Mouse (Mus musculus) liver, embryonic 15.5 days (tissue): Measurements from ENCODE around the gene Agr2. TPM values are rescaled to one million over a fixed set of nuclear protein-coding genes. Genes with fewer than 3 reads are reported as not detected.
A peak's percentile ranks its signal among the peaks of the same experiment; 100 is the strongest.

Source experiments
- ATAC-seq: fragments of 200-750 bp; cut with Nextera tagmentation; 2 replicates; pipeline ENCODE4 v1.8.0; 2017; ENCODE audit warnings: moderate number of reproducible peaks, mild to moderate bottlenecking, moderate library complexity; ENCODE audit not compliant: insufficient read depth
- H3K27ac ChIP-seq: fragments of 300-500 bp; sonication (generic); replicated peaks from 2 replicates; pipeline ENCODE4 v1.5.1; 2015; ENCODE audit warnings: mild to moderate bottlenecking, inconsistent platforms
- H3K27me3 ChIP-seq: fragments of 300-500 bp; sonication (generic); 2 replicates; pipeline ENCODE4 v1.6.1; 2015; ENCODE audit warnings: mild to moderate bottlenecking, inconsistent platforms
- H3K36me3 ChIP-seq: fragments of 300-500 bp; sonication (generic); replicated peaks from 2 replicates; pipeline ENCODE4 v1.6.1; 2015; ENCODE audit warnings: moderate library complexity, mild to moderate bottlenecking, inconsistent platforms
- H3K4me1 ChIP-seq: fragments of 300-500 bp; sonication (generic); replicated peaks from 2 replicates; pipeline ENCODE4 v1.6.1; 2015; ENCODE audit warnings: inconsistent platforms
- H3K4me2 ChIP-seq: fragments of 300-500 bp; sonication (generic); 2 replicates; pipeline ENCODE4 v1.6.1; 2015; ENCODE audit warnings: moderate library complexity, mild to moderate bottlenecking, inconsistent platforms
- H3K4me3 ChIP-seq: fragments of 300-500 bp; sonication (generic); replicated peaks from 2 replicates; pipeline ENCODE4 v1.5.1; 2015; ENCODE audit warnings: mild to moderate bottlenecking, inconsistent platforms
- H3K9ac ChIP-seq: fragments of 300-500 bp; sonication (generic); 2 replicates; pipeline ENCODE4 v1.6.1; 2015; ENCODE audit warnings: moderate library complexity, mild to moderate bottlenecking, inconsistent platforms
- H3K9me3 ChIP-seq: fragments of 300-500 bp; sonication (generic); replicated peaks from 2 replicates; pipeline ENCODE4 v1.6.1; 2016; ENCODE audit warnings: inconsistent platforms
- WGBS: fragments of 180-500 bp; shearing (Covaris S2); methylation state at CpG from one replicate; pipeline ENCODE4 v1.1.7; 2015; ENCODE audit warnings: mixed read lengths; ENCODE audit not compliant: insufficient replicate concordance; 5-methylcytosine and 5-hydroxymethylcytosine counted together
- polyA plus RNA-seq: library from polyadenylated mRNA; unstranded; fragments of >200 nt; fragmentation: Nextera tagmentation; extraction: Ambion mirVana; gene quantifications from 2 replicates; pipeline ENCODE4 v1.2.1, GENCODE M21; 2015

Gene Agr2
- 0.23 and 0.25 TPM in 2 replicates for polyA plus RNA-seq

DNA sequence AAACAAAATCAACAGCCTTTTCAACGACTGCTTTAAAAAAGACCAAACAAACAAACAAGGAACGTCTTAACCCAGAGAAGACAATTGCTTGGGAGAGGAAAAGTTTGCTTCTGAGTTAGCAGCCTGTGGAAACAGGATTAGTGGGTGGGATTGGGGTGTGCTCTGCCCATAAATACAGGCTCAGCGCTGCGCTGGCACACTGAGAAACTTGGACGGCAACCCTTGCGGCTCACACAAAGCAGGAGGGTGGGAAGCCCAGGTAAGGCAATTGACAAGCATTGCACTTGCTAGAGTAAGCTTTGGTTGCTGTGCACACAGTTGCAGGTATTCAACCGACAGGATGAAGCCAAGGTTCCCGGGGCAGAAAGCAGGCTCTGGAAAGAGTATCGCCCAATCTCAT, at the start of gene Agr2:
TSS of gene Agr2 (plus strand) at position 197 of the 400 bp plus-strand sequence.
- Histone ChIP-seq H3K36me3 (no peaks in the 10 kb centered on the region), H3K4me1 (no peaks in the 10 kb centered on the region), H3K27ac (no peak within 1 kb of the TSS), H3K4me2 (no peak within 1 kb of the TSS), H3K4me3 (no peak within 1 kb of the TSS), H3K27me3 (no peaks in the 10 kb centered on the region), H3K9ac (no peak within 1 kb of the TSS), H3K9me3 (no peaks in the 10 kb centered on the region)
- ATAC-seq, result no peak
- 60% methylated on average over 9 of the region's 9 CpGs for WGBS

DNA sequence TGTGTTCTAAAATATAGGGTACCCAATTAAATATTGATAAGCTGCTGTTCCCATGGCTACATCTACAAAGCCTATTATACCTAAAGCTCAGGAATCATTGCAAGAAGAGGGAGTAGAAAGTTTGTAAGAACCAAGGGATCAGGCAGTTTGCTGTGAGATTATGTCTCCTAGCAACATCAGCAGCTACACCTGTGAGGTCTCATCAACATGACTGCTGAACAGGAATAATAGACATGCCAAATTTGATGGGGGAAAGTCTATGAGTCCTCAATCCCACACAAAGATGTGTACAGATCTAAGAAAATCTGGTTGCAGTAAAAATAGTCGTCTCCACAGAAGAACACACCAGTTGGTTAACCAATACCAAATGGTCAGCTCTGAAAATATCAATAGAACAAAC, 41.0 kb upstream of the Agr2 start:
- 49% methylated on average over 1 of the region's 1 CpGs for WGBS
- Histone ChIP-seq H3K4me1 (no peaks in the 10 kb centered on the region), H3K9ac (no peak overlapping the region), H3K4me3 (no peak overlapping the region), H3K27me3 (no peaks in the 10 kb centered on the region), H3K4me2 (no peak overlapping the region), H3K27ac (no peak overlapping the region), H3K36me3 (no peaks in the 10 kb centered on the region), H3K9me3 (no peaks in the 10 kb centered on the region)
- ATAC-seq, result no peak

DNA sequence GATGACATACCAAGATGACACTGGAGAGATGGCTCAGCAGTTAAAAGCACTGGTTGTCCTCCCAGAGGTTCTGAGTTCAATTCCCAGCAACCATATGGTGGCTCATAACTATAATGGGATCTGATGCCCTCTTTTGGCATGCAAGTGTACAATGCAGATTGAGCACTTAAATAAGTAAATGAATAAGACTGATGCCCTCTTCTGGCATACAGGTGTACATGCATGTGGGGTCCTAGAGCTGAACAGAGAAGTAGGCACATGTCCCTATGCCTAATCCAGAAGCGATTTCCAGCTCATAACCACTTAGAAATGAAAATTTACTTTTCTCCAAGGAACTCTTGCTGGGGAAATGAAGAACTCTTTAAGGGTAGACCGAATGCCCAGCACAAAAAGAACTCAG, 35.5 kb upstream of the Agr2 start:
- no peaks in the 10 kb centered on the region for H3K36me3 ChIP-seq
- no peak overlapping the region for H3K4me3 ChIP-seq
- H3K4me1 ChIP-seq, result no peaks in the 10 kb centered on the region
- no peak overlapping the region for H3K9ac ChIP-seq
- no peaks in the 10 kb centered on the region for H3K27me3 ChIP-seq
- ATAC-seq, result no peak
- no peak overlapping the region for H3K4me2 ChIP-seq
- no peaks in the 10 kb centered on the region for H3K9me3 ChIP-seq
- H3K27ac ChIP-seq, result no peak overlapping the region
- WGBS, result 37% methylated on average over 2 of the region's 2 CpGs

DNA sequence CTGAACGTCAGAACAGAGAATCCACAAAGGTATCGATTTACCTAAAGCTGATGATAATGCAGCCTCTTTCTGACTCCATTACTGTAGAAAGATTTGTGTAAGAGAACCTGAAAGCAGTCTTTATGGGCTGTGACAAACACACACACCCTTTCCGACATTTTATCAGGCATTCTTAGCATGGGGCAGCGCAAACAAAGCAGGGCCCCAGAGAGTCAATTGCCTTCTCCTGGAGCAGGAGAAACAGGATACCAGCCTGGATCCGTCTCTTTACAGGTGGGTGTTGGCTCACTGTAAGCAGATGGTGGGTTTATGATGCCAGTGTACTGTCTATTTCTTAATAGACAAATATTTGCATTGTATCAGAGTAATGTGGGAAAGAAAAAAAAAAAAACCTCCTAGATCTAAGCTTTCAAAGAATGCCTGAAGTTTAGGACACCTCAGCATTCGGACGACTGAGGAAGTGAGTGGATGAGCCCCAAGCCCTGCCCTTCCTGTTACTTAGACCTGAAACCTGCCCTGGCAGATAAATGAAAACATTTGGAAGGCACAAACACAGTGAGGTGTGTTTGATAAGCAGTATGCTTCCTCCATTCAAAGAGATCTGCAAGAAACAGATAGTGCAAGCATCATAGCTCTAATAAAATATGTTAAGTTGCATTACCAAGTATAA, 26.5 kb upstream of the Agr2 start:
- ATAC-seq, result peak; percentile 52; the same call in 1 of the 2 replicates
- H3K27ac ChIP-seq, result no peak overlapping the region
- WGBS, result 31% methylated on average over 7 of the region's 7 CpGs
- no peak overlapping the region for H3K9ac ChIP-seq
- no peak overlapping the region; the same call in 1 of the 2 replicates for H3K4me2 ChIP-seq
- no peak overlapping the region for H3K4me3 ChIP-seq
- no peaks in the 10 kb centered on the region for H3K9me3 ChIP-seq
- no peaks in the 10 kb centered on the region for H3K27me3 ChIP-seq
- H3K36me3 ChIP-seq, result no peaks in the 10 kb centered on the region
- peaks cover 7% of the 10 kb centered on the region for H3K4me1 ChIP-seq

DNA sequence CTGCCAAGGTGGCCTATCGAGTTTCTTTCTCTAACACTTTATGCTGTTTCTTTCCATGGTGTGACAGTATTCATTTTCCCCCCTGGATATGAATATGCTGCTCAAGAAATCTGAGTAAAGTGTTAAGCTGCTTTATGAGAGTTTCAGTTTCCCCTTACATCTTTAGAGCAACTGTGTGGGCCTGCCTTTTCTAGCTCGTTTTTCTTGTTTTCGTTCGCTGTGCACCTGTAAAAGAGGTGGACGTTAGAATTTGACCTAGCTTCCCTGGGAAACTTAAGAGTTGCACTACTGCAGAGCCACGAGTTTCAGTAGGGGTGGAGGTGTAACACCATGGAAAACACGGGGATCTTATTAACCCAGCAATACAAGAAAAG, 26.0 kb upstream of the Agr2 start:
- H3K4me1 ChIP-seq, result peaks cover 7% of the 10 kb centered on the region
- no peak overlapping the region for H3K4me2 ChIP-seq
- no peak overlapping the region for H3K27ac ChIP-seq
- WGBS, result 45% methylated on average over 7 of the region's 7 CpGs
- no peaks in the 10 kb centered on the region for H3K36me3 ChIP-seq
- no peaks in the 10 kb centered on the region for H3K27me3 ChIP-seq
- H3K9ac ChIP-seq, result no peak overlapping the region
- no peaks in the 10 kb centered on the region for H3K9me3 ChIP-seq
- no peak overlapping the region for H3K4me3 ChIP-seq
- no peak for ATAC-seq

DNA sequence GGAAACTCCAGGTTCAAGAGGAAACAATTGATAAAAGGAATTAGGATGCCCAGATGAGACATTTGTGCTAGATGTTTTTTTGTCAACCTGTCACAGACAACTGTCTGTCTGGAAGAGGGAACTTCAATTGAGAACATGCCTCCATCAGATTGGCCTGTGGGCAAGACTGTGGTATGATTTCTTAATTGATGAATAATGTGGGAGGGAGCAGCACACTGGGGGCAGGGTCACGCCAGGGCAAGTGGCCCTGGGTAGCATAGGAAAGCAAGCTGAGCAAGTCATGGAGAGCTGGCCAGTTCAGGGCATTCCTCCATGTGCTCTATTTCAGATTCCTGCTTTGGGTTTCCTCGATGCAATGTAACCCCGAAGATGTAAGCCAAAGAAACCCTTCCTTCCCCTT, 16.8 kb upstream of the Agr2 start:
- no peaks in the 10 kb centered on the region for H3K9me3 ChIP-seq
- H3K27ac ChIP-seq, result no peak overlapping the region
- no peak overlapping the region for H3K9ac ChIP-seq
- H3K4me1 ChIP-seq, result no peaks in the 10 kb centered on the region
- no peaks in the 10 kb centered on the region for H3K36me3 ChIP-seq
- no peak overlapping the region for H3K4me3 ChIP-seq
- H3K4me2 ChIP-seq, result no peak overlapping the region
- 22% methylated on average over 3 of the region's 3 CpGs for WGBS
- no peak for ATAC-seq
- no peaks in the 10 kb centered on the region for H3K27me3 ChIP-seq

DNA sequence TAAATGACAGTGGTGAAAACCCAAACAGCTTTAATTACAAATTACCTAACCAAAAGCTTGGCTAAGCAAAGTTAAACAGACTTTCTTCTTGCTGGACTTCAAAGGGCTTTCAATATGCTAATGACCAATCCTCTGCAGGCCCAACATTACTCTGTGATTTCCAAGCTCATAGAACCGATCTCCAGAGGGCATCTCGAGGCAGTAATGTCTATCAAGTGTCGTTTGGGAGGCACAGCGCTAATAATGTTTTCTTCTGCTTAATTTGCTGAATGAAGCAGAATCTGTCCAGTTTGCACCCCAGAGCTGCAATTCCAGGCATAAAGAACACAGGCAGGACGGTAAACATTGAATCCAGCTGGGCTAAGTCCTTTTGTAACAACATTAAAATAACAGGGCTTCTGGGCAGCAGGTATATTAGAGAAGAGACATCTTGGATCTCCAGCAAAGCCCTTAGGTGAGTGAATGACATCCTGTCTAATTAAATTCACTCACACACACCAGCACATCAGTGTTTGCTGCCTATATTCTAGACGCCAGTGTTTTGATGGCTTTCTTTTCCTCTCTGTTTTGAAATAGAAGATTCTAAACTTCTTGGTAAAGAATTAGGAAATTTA, 15.0 kb upstream of the Agr2 start:
- Histone ChIP-seq H3K4me1 (peaks cover 6% of the 10 kb centered on the region), H3K9ac (no peak overlapping the region), H3K9me3 (no peaks in the 10 kb centered on the region), H3K36me3 (no peaks in the 10 kb centered on the region), H3K27me3 (no peaks in the 10 kb centered on the region), H3K27ac (no peak overlapping the region), H3K4me2 (no peak overlapping the region), H3K4me3 (no peak overlapping the region)
- WGBS, result 38% methylated on average over 6 of the region's 6 CpGs
- no peak for ATAC-seq

DNA sequence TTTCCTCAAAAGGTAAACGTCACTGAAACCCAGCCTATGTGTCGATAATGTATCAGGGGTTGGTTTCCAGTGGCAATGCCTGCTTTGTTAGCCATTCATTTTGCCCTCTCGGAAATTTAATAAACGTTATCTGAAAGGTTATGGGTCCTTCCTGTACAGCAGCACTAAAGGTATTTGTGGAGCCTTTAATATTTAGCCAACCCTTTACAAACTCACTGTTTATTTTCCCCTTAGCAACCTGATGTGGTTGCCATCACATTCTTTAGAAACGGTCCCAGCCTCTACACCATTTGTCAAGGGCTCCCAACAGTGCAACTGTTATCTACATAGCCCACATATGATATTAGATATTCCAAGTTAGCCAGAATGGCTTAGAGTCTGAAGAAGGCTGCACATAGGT, 13.1 kb upstream of the Agr2 start:
- Histone ChIP-seq H3K9ac (no peak overlapping the region), H3K27ac (no peak overlapping the region), H3K27me3 (no peaks in the 10 kb centered on the region), H3K4me2 (no peak overlapping the region), H3K9me3 (no peaks in the 10 kb centered on the region), H3K4me1 (peaks cover 6% of the 10 kb centered on the region), H3K4me3 (no peak overlapping the region), H3K36me3 (no peaks in the 10 kb centered on the region)
- ATAC-seq, result no peak
- 58% methylated on average over 5 of the region's 5 CpGs for WGBS

DNA sequence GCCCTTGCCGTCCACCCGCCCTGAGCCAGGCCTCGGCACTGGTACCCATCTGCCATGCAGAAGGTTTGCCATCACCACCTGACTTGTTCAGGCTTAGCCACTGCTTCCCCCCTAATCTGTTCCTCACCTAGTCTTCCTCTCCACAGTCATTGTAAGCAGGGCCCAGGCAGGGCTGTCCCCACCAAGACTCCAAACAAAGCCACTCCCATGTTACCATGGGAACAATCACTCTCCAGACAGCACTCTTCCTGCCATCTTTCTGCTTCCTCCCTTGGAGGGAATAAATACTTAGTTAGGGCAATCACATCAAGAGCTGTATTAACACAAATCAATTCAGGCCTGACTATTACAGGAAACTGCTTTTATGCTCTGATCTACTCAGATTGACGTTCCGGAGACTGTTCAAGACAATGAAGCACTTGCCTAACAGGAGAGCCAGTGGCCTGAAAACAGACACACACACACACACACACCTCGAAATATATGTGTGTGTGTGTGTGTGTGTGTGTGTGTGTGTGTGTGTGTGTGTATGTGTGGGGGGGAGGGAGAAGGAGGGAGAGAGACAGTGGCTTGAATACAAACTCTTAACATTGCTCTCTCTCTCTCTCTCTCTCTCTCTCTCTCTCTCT, 10.9 kb upstream of the Agr2 start:
- WGBS, result 5% methylated on average over 6 of the region's 6 CpGs
- no peaks in the 10 kb centered on the region for H3K27me3 ChIP-seq
- H3K4me3 ChIP-seq, result no peak overlapping the region
- H3K4me1 ChIP-seq, result peaks cover 6% of the 10 kb centered on the region
- H3K27ac ChIP-seq, result no peak overlapping the region
- H3K36me3 ChIP-seq, result no peaks in the 10 kb centered on the region
- H3K9ac ChIP-seq, result no peak overlapping the region
- peak; percentile 52 for ATAC-seq
- no peaks in the 10 kb centered on the region for H3K9me3 ChIP-seq
- H3K4me2 ChIP-seq, result no peak overlapping the region

DNA sequence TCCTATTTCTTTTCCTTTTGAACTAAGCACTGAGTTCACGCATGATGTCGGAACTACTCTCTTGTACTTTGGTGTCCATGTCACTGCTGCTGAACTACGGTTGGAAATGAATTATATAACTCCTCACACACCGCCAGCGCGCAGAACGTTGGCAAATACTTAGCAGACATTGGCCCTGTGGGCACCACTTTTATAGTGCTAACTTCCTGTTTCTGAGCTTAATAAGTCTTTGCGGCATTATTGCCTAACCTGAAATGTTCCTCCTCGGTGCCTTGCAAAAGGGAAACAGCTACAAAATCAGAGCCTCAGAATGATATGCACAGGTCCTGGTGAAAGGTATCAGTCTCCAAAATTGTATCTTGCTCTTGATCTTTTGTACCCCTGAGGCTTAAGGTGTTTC, 9.2 kb upstream of the Agr2 start:
- WGBS, result 47% methylated on average over 9 of the region's 9 CpGs
- no peak overlapping the region for H3K4me2 ChIP-seq
- ATAC-seq, result no peak

DNA sequence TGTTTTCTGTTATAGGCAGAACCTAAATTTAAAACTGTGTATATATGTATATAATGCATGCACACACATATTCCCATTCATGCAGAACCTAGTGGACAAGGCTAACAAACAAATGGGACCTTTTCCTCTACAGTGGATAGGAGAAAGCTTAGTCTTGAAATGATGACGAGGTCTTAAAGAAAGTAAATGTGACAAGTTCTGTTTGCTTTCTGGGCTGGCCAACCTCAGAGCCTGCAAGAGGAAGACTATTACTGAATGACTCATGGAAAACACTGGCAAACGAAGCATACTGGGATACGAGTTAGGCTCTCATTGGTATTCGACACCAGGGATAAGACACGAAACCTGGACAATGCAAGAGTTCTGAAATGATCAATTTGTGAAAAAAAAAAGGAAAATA, 8.0 kb upstream of the Agr2 start:
- Histone ChIP-seq H3K36me3 (no peaks in the 10 kb centered on the region), H3K9ac (no peak overlapping the region), H3K27me3 (no peaks in the 10 kb centered on the region), H3K4me3 (no peak overlapping the region), H3K27ac (no peak overlapping the region), H3K9me3 (no peaks in the 10 kb centered on the region), H3K4me1 (peaks cover 6% of the 10 kb centered on the region), H3K4me2 (no peak overlapping the region)
- no peak for ATAC-seq
- 61% methylated on average over 5 of the region's 5 CpGs for WGBS

More for the DNA sequence above, 9.2 kb upstream of the Agr2 start:
- no peak overlapping the region for H3K27ac ChIP-seq
- no peak overlapping the region for H3K4me3 ChIP-seq
- no peaks in the 10 kb centered on the region for H3K36me3 ChIP-seq
- H3K9me3 ChIP-seq, result no peaks in the 10 kb centered on the region
- H3K27me3 ChIP-seq, result no peaks in the 10 kb centered on the region
- H3K4me1 ChIP-seq, result peaks cover 6% of the 10 kb centered on the region
- no peak overlapping the region for H3K9ac ChIP-seq
